Mouse (Mus musculus) kidney, adult 11 months (tissue): ENCODE data around the gene Arsa.

Experiments used
- DNase-seq: peaks from one replicate; pipeline ENCODE4 v3.0.0; 2022

Arsa gene

DNA sequence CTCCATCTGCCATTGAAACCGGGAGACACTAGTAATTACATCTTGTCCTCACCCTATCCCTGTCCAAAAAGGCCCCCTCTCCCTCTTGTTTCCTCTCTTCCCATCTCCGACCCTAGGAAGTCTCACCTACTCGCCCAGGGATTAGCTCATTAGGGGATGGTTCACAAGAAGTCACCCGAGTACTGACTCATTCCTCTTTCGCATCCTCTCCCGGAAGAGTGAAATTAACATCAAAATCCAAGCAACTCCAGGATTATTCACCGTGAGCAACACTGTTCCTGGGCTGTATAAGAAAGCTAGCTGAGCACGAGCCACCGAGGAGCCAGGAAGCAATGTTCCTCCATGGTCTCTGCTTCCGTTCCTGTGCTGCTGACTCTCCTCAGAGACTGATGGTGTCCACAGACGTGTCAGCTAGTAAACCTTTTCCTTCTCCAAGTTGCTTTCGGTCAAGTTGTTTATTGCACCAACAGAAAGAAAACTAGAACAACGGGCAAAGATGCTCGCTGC lies 11.4 kb upstream of the Arsa start:
- no peak for DNase-seq

DNA sequence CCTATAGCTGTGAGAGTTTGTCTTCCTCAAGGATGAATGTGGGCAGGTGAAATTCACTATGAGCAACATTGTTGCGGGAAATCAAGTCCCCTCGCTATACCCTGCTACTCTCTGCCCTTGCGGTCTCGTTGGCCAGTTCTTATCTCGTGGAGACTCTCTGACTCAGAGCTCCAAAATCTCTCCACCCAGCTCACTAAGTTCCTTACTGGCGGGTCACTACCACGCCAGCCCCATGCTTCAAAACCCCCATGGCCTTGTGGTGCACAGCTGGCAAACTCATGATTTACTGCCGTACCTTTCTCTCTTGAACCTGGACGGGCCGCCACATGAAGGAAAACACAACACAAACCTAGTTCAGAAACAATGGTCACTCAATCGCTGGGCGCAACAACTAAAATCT lies 11.0 kb upstream of the Arsa start:
- no peak for DNase-seq

DNA sequence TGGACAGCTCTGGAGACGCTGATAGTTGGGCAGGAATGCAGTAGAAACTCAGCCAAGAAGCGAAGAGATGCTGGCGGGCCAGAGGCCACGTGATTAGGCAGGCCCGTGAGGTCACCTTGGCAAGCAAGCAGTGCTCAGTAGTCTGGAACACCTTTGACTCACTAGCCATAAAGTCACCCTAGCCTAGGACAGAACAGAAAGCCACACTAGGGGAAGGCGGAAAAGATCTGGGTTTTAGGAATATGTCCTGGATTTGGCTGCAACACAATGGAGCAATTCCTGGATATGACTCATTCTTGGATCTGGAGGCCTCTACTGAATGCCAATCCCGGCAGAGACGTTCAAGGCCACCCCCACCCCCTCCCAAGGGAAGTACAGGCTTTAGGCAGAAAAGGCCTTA lies 3.4 kb upstream of the Arsa start:
- peak; percentile 91 for DNase-seq

DNA sequence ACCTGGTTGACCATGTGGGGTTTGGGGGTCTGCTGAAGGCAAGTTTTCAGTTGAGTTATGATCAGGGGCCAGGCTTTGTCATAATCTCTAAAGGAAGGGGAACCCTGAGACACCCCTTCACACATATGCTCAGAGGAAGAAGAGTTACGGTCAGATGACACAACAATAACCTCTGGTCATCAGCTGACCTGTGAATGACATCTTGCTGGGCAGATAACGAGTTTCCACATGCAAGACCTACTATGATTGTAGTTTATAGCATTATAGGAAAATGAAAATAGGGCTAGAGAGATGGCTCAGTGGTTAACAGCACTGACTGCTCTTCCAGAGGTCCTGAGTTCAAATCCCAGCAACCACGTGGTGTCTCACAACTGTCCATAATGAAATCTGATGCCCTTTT lies 1.4 kb upstream of the Arsa start:
- no peak for DNase-seq

DNA sequence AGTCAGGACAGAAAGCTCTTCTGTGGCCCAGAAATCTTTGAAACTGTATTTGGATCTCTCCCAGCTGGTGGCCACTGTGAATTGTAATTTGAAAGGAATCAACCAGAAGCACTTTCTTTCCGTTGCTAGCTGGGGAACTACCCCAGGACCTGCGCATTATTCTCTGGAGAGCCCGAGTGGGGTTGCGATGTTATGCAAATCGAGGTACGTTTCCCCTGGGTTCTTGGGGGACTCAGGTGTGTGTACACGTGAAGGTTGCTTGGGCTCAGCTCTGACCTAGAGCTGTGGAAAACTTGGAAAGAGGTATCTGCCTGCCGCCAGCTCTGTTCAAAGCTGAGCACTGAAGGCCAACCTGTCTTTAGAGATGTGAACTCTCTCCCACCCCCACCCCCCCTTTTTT lies 581 bp upstream of the Arsa start:
- peak; percentile 34 for DNase-seq

DNA sequence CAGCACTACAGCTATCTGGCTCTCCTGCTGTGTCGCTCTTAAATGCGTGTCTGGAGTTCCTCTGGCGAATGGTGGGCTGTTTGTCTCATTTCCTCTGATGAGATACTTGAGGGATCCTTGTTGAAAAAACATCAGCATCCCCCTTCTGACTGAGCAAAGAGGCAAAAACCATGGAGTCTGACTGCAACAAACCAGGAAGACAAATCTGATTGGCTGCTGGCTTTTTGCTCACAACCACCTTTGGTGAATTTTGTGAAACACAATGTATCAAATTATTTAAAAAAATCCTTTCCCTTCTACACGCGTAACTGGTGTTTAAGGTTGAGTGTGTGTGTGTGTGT lies 780 bp downstream of the Arsa start:
- no peak for DNase-seq

DNA sequence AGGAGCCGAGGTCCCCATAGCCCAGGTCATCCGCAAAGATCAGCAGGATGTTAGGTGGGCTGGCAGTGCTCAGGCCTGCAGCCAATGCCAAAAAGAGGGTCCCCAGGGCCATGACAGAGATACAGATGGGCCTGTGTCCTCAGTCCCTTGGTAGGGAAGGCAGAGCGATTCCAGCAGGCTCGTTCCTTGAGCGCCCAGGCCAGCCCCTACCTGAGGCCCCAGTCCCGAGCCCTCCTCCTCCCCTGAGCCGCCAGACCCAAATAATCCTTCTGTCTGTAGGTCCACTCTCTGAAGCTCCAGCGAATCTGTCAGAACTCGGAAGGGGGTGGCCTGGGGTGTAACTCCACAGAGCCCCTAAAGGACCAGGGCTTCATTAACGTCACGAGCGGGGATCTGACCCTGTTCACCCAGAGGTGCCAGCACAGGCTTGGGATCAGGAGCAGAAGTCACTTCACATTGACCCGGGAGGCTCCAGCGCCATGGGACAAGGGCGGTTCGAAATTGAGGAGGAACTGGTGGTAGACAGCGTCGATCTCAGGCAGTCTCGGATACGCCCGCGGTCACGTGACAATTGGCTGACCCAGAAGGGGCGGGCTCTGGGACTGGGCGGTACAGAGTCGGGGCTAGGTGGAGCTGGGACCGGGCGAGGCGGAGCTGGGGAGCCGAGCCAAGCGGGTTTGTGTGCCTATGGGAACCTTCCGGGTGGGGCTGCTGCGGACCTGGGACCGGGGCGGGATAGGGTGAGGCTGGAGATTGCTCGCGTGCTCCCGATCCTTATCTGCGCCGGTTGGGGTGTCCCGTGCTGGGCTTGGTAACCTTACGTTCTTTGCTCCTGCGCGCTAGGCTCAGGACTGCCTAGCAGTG lies 1.4 kb downstream of the Arsa start:
- peak; percentile 94 for DNase-seq

DNA sequence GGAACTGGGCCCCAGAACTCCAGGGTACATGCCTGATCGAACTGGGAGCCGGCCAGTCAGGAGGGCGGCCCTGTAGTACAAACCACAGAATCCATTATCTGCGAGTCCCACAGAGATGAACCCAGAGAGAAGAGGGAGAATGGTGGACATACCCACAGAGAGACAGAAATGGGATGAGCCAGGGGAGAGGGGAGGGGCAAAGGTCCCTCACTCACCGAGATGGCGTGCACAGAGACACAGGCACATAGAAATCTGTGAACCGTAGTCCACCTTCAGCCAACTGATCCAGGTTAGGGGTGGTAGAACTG lies 2.0 kb downstream of the Arsa start:
- DNase-seq = peak; percentile 27

DNA sequence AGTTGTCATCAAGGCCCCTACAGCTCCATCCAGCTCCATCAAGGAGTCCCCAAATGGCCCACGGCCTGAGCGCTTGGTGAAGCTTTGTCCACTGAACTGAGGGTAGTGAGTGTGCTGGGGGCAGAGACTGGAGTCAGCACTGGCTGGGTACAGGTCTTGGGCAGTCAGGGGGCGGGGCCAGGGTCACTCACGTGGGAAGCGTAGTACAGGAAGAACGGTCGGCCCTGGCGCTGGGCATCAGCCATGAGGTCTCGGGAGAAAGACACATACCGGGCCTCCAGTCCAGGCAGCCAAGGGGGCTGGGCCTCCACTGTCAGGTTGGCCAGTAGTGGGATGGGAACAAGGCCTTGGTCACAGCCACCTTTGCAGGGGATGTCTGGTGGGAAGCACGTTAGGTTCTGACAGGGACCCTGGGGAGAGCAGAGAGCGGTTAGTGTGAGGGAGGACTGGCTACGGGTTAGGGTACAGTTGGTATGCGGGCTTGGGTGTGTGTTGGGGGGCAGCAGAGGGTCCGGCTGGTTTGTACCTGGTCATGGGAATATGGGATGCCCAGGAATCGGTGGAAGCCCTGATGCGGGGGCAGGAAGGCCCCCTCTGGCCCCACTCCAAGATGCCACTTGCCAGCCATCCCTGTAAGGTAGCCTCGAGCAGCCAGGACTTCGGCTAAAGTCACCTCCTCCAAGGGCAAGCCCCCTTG lies 2.5 kb downstream of the Arsa start:
- peak; percentile 13 for DNase-seq

DNA sequence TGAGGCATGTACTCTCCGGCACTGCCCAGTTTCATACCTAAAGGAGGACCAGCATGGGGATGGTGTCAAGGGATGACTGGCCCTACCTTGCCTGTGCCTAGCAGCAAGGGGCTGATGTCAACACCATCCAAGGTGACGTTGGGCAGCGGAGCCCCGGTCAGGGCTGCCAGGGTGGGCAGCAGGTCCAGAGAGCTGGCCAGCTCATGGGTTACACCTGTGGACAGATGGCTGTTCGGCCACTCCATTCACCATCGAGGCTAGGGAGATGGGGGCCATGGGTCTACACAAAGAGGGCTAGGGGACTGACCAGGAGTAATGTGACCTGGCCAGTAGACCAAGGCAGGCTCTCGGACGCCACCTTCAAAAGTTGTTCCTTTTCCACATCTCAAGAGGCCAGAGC lies 3.3 kb downstream of the Arsa start:
- DNase-seq = no peak

DNA sequence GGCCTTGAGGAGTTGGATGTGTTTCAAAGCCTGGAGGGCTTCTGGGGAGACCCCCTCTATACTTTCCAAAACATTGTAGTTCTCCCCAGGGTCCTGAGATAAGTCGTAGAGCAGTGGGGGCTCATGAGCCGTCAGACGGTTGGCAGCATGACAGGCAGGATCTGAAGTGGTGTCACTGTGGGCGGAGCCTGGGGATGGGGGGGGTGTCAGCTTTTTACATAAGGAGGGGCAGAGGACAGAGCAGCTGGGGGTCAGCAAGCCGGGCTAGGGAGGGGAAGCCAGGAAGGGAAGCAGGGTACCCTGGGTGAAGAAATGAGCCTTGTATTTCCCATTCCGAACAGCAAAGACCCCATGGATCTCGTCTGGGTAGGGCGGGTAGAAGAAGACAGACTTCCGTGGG lies 3.9 kb downstream of the Arsa start:
- DNase-seq = no peak

DNA sequence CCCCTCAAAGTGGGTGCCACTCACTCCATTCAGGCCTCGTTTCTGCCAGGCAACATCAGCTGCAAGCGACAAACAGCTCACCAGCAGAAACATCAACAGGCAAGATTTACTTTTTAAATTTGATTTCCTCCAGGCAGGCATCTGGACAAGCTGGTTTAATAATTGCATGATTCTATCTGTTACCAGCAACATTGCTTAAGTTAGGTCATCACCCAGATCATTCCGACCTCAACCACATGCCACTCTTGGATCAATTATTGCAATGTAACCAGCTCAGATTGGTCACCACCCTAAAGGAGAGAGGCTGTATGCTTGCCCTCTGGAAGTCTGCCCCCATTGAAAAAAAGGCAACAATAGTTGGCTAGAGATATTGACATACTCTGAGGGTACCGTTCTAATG lies 5.7 kb downstream of the Arsa start:
- DNase-seq = no peak

DNA sequence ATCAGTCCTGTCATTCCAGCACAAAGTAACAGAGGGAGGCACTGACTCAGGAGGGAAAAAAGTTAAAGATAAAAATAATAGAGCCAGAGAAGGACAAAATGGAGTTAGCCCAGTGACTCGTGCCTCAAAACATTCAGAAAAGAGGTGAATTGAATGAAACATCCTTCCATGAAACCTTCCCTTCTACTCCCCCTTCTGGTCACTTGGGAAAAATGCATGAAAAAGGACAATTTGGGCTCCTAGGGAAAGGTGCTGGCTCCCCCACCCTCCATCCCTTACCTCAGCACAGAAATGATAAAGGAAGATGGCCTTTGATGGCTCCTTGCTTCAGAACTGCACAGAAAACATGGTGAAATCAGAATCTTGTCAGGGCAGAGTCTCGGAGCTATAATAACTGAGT lies 8.6 kb downstream of the Arsa start:
- no peak for DNase-seq

DNA sequence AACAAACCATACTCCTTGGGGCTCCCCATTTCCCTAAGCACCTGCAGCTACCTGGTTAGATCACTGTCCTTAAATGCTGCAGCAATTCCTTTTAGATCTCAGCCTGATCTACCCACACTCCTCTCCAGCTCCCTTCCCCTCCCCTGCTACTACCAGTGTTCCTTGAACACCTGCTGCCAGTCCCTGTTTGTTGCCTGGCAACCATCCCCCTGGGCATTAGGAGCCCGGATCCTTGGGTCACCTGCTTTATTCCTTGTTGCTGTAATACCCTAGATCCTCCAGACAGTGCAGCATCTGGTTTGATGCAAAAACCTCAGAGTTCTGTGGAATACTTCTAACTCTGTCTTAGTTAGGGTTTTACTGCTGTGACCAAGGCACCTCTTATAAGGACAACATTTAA lies 12.2 kb downstream of the Arsa start:
- DNase-seq = no peak

DNA sequence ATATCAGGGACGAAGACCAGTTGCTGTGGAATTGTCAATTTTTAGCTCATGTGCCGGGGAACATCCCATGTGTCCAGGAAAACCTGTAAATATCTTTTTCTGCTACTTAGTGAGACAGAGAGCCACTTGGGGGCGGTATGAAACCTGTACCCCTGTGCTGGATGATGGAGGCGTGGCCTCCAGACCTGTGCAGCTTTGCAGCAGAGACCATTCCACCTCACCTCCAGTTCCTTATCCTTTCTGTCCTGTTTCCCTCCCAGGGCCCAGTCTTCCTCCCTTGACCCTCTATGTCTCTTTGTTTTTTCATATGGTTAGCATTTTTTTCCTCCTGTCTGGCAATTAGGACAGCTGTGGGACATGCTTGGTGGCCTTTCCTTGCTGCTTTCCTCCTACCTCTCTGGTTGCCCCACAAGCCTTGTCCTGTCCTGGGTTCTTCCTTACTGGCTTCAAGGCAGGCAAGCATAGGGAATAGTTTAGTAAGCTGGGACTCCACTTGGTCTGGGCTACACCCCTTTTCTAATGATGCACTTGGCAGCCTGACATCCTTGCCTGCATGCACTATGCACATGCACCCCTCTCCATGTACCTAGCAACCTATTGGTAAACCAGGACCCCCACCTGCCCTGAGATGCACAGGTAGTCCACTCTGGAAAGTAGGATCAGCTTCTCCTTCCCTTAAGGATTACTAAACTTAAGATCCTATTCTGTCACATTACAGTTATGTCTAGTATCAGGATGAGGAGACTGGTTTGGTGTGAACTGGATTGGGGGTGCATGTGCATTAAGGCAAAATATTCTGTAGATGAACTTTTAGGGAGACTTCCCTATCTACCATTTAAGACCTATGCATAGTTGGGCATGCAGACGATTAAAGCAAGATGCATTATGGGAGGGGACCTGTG lies 13.6 kb downstream of the Arsa start:
- DNase-seq = no peak

DNA sequence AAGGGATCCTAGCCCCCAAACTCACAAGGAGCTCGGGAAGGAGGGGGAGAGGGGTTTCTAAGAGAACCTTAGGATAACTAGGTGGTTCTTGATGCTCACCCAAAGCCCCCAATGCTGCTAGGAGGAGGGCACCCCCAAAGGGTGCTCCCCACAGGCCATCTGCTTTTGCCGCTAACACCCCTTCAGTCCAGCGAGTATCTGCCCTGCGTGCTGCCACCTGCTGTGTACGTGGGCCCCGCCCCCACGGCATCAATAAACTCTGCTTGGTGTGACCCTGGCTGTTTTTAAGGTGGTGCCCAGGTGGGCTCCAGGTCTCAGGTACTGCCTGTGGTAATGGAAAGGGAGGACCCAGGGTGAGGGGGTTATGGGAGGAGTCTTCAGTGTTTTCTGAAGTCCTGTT lies 15.0 kb downstream of the Arsa start:
- no peak for DNase-seq

DNA sequence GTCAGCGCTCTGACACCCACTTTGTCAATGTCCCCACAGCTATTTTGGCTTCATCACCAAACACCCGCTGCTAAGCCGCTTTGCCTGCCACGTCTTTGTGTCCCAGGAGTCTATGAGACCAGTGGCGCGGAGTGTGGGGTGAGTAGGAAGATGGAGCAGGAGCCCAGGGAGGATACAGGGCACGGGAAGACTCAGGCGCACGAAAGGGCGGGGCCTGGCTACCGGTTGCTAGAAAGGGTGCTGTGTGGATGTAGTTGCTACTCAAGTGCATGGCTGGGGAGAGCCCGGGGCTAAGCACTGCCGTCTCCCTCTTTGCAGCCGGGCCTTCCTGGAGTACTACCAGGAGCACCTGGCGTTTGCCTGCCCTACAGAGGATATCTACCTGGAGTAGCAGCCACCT lies 15.9 kb downstream of the Arsa start:
- DNase-seq = no peak

DNA sequence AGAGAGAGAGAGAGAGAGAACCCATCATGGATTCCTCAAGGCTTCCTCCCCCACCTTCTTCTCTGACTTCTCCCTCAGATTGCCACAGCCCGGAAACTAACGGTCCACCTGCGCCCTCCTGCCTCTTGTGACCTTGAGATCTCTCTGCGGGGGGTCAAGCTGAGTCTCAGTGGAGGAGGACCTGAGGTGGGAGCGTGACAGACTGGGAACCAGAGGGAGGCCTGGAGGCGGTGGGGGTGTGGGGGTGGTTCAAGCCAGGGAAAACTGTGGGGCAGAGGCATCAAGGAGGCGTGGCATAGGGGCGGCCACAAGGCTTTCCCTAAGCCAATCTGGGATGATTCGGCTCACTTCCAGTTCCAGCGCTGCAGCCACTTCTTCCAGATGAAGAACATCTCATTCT lies 16.9 kb downstream of the Arsa start:
- DNase-seq = no peak

DNA sequence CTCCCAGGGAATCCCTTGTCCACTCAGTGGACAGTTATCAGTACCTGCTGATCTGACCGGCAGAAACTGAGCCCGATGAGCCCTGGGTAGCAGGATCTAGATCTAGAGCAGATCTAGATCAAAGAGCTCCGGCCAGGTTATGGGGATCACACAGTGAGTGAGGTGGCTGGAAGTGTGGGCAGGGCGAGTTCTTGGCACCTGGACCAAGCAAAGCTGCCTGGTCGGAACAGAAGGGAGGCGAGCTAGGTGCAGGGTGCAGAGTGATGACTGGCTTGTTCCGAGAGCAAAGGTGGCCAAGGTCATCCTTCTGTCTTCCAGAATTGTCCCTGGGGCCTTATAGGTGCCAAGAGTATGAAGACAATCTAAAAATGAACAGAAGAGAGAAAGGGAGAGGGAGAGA lies 17.4 kb downstream of the Arsa start:
- no peak for DNase-seq

DNA sequence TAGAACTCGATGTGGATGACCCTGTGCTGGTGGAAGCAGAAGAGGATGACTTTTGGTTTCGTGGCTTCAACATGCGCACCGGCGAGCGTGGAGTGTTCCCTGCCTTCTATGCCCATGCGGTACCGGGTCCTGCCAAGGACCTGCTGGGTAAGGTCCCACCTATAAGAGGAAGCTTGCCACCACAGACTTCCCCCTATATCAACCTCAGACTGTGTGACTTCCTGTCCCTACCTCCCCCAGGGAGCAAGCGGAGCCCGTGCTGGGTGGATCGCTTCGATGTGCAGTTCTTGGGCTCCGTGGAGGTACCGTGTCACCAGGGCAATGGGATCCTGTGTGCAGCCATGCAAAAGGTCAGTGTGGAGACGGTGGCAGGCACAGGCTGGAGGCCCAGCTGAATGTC lies 18.3 kb downstream of the Arsa start:
- DNase-seq = no peak

DNA sequence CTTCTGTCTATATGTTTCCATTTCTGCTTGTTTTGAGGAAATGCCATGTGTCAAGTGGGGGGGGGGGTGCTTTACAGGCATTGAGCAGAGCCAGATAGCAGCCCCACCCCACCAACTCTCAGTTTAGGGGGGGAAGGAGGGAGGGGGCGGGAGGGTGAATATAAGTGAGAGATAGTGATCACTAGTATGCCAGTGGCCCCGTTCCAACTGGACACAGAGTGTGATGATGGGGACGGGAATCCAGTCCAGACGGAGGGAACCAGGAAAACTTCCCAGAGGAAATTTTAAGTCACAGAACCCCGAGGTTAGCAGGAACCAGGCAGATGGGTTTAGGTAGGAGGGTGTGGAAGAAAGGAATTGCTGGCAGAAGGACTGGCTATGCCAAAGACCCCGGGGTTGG lies 21.6 kb downstream of the Arsa start:
- no peak for DNase-seq

DNA sequence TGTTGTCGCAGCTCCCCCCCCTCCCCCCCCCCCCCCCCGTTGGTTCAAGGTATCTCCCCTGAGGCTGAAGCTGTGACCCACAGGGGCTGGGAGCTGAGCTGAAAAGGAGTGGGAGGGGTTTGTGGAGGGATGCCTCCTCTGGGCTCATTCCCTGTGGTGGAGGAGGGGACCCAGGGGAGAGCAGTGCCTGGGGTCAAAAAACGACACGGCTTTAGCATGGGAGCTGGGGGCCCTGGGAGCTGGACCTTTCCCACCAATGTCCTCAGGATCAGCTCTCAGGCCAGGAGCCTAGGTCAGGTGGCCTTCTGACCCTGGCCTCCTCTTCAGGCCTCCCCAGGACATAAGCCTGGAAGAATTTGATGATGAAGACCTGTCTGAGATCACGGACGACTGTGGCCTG lies 22.4 kb downstream of the Arsa start:
- no peak for DNase-seq

DNA sequence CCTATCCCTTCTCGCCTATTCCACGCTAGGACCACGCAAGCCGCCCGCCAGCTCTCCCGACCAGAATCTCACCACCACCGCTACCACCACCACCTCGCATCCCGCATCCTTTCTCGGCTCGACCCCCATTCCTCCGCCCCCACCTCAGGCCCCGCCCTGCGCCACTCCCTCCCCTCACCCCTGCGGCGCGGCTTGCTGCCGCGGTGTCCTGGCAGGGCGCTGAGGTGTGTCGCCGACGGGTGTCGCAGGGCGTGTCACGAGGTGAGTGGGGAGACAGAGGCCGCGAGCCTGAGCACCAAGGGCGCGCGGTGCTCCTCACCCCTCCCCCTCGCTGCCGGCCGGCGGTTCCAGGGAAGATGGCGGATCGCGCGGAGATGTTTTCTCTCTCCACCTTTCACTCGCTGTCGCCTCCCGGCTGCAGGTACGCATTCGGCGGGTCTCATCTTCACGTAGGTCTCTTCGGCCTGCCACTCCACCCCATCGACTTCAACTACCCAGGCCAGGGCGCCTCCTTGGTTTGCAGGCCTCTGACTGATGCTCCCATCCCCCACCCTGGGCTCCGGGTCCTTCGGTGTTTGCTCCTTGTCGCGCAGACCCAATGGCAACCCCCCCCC lies 23.3 kb downstream of the Arsa start, which contains the start of gene Mapk8ip2:
Gene Mapk8ip2 (plus strand): TSS at position 49 of the 614 bp plus-strand sequence.
- DNase-seq = no peak
